Mouse (Mus musculus) kidney, adult 2 months (tissue): ENCODE measurements around the gene Psmc5. TPM values are rescaled to one million over a fixed set of nuclear protein-coding genes. Genes with fewer than 3 reads are reported as not detected.

ENCODE experiments used
- DNase-seq: peaks from one replicate; pipeline ENCODE4 v3.0.0; 2021
- H3K27ac ChIP-seq: fragments of 200-500 bp; 2 replicates; pipeline ENCODE4 v1.5.1; 2012; ENCODE audit warnings: low read depth, low read length, control low read depth, inconsistent platforms; ENCODE audit not compliant: insufficient read depth
- H3K27me3 ChIP-seq: fragments of 200-500 bp; replicated peaks from 2 replicates; pipeline ENCODE4 v1.6.1; 2012; ENCODE audit warnings: mild to moderate bottlenecking, moderate library complexity, low read length, inconsistent platforms; ENCODE audit not compliant: control insufficient read depth, insufficient read depth
- H3K36me3 ChIP-seq: fragments of 200-500 bp; 2 replicates; pipeline ENCODE4 v1.6.1; 2012; ENCODE audit warnings: mild to moderate bottlenecking, moderate library complexity, low read length, inconsistent platforms; ENCODE audit not compliant: control insufficient read depth, insufficient read depth
- H3K4me1 ChIP-seq: fragments of 200-500 bp; 2 replicates; pipeline ENCODE4 v1.6.1; 2011; ENCODE audit warnings: low read length; ENCODE audit not compliant: control insufficient read depth, insufficient read depth
- H3K4me3 ChIP-seq: fragments of 200-500 bp; 2 replicates; pipeline ENCODE4 v1.5.1; 2011; ENCODE audit warnings: mild to moderate bottlenecking, low read depth, low read length, control low read depth; ENCODE audit not compliant: insufficient read depth
- CTCF ChIP-seq: fragments of 200-500 bp; conservative IDR thresholded peaks from 2 replicates; pipeline ENCODE4 v1.5.1; 2011; ENCODE audit warnings: low read depth, mild to moderate bottlenecking, control low read depth, low read length, moderate library complexity, mixed read lengths; ENCODE audit not compliant: insufficient read depth, insufficient read length
- POLR2A ChIP-seq: fragments of 200-500 bp; IDR thresholded peaks from one replicate; pipeline ENCODE4 v1.6.1; 2011; ENCODE audit warnings: low read depth, low read length, control low read depth
- WGBS: fragments of 180-500 bp; shearing (Covaris S2); methylation state at CpG from one replicate; pipeline ENCODE4 v1.1.7; 2018; 5-methylcytosine and 5-hydroxymethylcytosine counted together
- polyA plus RNA-seq: library from polyadenylated mRNA; depleted of rRNA; stranded (reverse); fragments of >200 nt; gene quantifications from 2 replicates; pipeline ENCODE4 v1.2.3, GENCODE M21; 2012

Gene Psmc5
- polyA plus RNA-seq, 1 experiment = 66.9 TPM

DNA sequence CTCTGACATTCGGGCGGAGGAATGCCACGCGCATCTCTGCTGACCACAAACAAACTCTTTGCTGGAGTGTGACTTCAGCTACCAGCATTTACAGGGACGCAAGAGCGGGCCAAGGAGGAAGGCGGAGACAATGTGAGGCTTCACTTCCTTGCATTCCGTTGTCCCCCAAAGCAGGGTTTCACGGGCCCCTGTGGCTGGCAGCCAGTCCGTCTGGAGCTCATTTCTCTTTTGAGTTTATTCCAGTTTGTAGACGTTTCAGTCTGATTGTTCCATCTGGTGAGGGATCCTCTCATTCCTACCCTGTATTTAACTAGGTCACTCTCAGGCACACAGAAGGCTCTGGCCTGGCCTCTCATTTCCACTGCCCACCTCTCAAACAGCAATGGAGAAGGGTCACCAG is 31.0 kb downstream of the Psmc5 start:
- TF ChIP-seq CTCF (no peak), POLR2A (no peak)
- no peak for DNase-seq
- Histone ChIP-seq H3K36me3 (no peaks in the 10 kb centered on the region), H3K27ac (no peak overlapping the region), H3K4me3 (no peak overlapping the region), H3K4me1 (no peaks in the 10 kb centered on the region), H3K27me3 (no peaks in the 10 kb centered on the region)
- 63% methylated on average over 11 of the region's 11 CpGs for WGBS

DNA sequence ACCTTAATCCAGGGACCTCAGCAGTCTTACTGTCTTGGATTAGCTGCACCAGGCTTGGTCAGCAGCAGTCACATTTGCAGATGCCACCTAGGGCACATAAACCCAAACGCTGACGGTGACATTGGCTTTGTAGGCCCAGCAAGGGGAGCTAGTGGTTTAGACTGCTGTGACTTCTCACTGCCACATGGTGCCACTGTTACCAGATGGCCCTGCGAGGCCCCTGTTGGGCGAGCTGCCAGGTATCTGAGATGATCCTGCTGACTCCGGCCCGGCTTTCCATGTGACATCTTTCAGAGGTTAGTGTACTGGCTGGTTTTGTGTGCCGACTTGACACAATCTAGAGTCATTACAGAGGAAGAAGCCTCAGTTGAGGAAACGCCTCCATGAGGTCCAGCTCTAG is 33.4 kb downstream of the Psmc5 start:
- Histone ChIP-seq H3K4me3 (no peak overlapping the region), H3K27ac (no peak overlapping the region), H3K27me3 (no peaks in the 10 kb centered on the region), H3K4me1 (no peaks in the 10 kb centered on the region), H3K36me3 (no peaks in the 10 kb centered on the region)
- peak; percentile 71 for DNase-seq
- TF ChIP-seq CTCF (peak; percentile 37; the same call in 1 of the 2 replicates), POLR2A (no peak)
- WGBS = 24% methylated on average over 8 of the region's 8 CpGs

- Histone ChIP-seq H3K27me3 (no peaks in the 10 kb centered on the region), H3K4me3 (no peak overlapping the region), H3K36me3 (no peaks in the 10 kb centered on the region), H3K4me1 (no peaks in the 10 kb centered on the region), H3K27ac (no peak overlapping the region)
- TF ChIP-seq CTCF (no peak), POLR2A (no peak)
- no peak for DNase-seq
- WGBS = 95% methylated on average over 5 of the region's 5 CpGs
These were observed 34.4 kb downstream of the Psmc5 start for GRCm38 (mm10) chr11:106290376-106290775.

DNA sequence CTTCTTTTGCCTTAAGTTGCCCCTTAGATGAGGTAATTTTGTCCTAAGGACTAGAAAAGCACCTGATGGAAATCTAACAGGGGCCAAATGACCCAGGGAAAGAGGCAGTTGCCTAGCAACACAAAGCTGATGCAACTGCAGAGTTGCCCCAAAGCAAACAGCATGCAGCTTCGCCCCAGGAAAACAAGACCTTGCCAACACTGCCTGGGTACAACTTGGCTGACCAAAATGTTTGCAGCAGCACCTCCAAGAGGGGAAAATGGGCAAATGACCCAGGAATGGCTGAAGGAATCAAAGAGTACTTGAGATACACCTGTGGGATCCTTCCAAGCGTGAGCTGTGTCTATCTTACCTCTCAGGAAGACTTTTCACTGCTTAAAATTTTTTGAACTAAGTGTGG is 35.9 kb downstream of the Psmc5 start:
- no peak; the same call in 1 of the 2 replicates for TF ChIP-seq CTCF
- no peak for TF ChIP-seq POLR2A
- WGBS = 87% methylated on average over 2 of the region's 2 CpGs
- Histone ChIP-seq H3K4me3 (no peak overlapping the region), H3K4me1 (no peaks in the 10 kb centered on the region), H3K27me3 (no peaks in the 10 kb centered on the region), H3K36me3 (no peaks in the 10 kb centered on the region), H3K27ac (no peak overlapping the region)
- no peak for DNase-seq

- H3K4me1 ChIP-seq = no peaks in the 10 kb centered on the region
- 73% methylated on average over 9 of the region's 9 CpGs for WGBS
- no peaks in the 10 kb centered on the region for H3K36me3 ChIP-seq
- no peak for TF ChIP-seq POLR2A
- TF ChIP-seq CTCF = no peak
- H3K27me3 ChIP-seq = no peaks in the 10 kb centered on the region
- H3K4me3 ChIP-seq = no peak within 1 kb of the TSS
- H3K27ac ChIP-seq = no peak within 1 kb of the TSS
- DNase-seq = no peak
These were observed 45.8 kb downstream of the Psmc5 start, which contains the start of gene Gh for GRCm38 (mm10) chr11:106301765-106302164. Gh (minus strand) TSS chr11:106301865.

- no peaks in the 10 kb centered on the region for H3K4me1 ChIP-seq
- no peak overlapping the region for H3K4me3 ChIP-seq
- TF ChIP-seq CTCF (peak; percentile 96), POLR2A (no peak)
- H3K27ac ChIP-seq = no peak overlapping the region
- WGBS = 2% methylated on average over 2 of the region's 2 CpGs
- H3K27me3 ChIP-seq = no peaks in the 10 kb centered on the region
- no peaks in the 10 kb centered on the region for H3K36me3 ChIP-seq
- DNase-seq = peak; percentile 46
These were observed 46.7 kb downstream of the Psmc5 start for GRCm38 (mm10) chr11:106302634-106303033.

DNA sequence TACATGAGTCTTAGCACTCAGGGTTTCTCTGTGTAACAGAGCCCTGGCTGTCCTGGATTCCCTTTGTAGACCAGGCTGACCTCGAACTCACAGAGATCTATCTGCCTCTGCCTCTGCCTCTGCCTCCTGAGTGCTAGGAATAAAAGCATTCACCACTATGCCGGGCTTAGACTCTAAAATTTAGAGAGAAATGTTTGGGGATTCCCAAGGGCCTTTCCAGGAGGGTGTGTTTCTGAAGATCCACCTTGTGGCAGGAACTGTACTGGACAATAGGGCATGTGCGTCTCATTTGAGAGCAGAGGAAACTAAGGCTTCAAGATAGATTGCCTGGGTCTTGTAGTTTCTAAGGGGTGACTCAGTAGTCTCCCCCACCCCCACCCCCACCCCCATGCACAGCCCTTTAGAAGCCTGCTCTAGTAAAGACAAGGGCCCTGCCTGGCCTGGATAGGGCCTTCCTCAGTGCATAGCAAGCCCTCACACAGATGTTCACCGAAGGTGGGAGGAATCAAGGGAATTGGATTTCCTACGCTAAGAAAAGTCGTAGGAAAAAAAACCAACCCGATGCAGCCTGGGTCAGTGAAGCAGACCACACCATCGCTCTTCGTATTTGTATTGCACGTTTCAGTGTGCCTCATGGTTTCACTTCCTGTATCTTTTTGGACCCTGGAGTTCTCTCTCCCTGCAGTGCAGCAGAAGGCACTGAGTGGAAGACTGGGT is 49.6 kb downstream of the Psmc5 start:
- Histone ChIP-seq H3K27ac (no peak overlapping the region), H3K27me3 (no peaks in the 10 kb centered on the region), H3K36me3 (no peaks in the 10 kb centered on the region), H3K4me1 (no peaks in the 10 kb centered on the region), H3K4me3 (no peak overlapping the region)
- DNase-seq = no peak
- TF ChIP-seq POLR2A (no peak), CTCF (no peak)
- 66% methylated on average over 10 of the region's 10 CpGs for WGBS
